Mouse (Mus musculus): Measurements from ENCODE around the gene Dync2li1. TPM values are rescaled to one million over a fixed set of nuclear protein-coding genes. Genes with fewer than 3 reads are reported as not detected.

Gene Dync2li1
- total RNA-seq (2022): 1 to 10 TPM; 2.5 to 4.9 (median 3.2) TPM

DNA sequence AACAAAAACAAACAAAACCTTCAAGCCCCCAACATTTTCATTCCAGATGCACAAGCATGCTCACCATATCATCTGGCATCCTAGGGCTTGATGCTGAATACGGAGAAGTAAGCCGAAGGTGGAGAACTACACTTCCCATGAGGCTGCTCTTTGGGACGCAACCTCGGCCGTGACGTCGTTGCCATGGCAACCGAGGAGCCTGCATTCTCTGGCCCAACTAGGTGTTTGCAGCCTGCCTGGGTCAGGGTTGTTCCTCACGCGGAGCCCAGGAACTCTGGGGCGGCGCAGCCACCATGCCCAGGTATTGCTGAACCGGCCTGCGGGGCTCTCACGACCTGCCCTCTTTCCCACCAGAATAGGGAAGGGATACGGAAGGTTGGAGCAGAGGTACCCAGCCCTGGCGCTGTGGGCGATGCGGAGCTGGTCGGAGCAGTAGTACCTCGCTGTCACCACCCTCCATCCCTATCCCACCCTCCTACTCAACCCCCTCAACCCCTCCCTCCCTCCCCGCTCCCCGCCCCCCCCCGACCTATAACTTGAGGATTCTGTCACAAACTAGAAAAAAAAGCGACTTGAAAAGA is at the start of gene Dync2li1:
Dync2li1 (plus strand) TSS at position 221 of the 581 bp plus-strand sequence.
- peak; percentile 79 for DNase-seq (ENCODE audit: low spot score)

DNA sequence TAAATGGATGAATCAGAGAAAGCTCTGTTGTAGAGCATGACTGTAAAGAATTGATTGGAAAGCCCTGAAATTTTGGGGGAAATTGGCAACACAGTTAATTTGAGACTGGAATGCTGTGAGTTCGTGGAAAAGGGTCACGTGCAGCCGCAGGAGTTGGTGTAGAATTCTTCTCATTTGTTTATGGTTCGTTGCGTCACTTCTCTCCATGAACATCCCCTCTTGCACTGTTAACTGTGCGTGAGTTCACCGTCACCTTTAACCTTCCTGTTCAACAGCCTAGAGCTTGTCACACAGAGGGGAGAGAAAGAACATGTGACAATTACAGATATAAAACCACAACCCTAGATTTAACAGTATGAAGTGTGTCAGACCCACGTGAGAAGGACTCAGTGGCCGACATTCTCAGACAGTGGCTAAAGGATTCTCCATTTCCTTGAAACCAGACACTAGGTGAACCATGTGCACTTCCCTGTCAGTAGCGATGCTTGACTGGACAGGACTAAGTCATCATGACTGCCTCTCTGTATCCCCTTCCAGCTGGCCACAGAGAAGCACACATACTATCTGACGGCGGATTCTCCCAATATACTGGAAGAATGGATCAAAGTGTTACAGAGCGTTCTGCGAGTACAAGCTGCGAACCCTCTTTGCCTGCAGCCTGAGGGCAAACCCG is 49.5 kb upstream of the Dync2li1 start:
- DNase-seq (ENCODE audit: low spot score): no peak

DNA sequence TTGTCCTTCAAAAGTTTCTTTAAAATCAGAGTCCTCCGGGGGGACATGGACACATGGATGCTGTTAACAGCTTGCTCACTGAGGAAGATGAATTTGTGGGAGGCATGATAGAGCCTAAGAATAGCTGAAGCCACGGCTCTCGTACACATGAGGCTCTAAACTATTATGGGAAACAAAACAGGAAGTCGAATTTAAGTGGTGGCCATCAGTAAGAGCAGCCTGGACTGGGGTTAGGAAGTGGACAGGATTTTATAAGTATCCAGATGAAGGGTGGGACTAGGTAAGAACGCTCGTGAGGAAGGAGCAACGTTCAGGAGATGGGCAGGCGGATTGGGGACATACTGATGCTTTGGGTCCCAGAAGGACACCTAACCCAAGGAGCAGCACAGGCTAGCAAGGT is 47.0 kb upstream of the Dync2li1 start:
- peak; percentile 20 for DNase-seq (ENCODE audit: low spot score)

DNA sequence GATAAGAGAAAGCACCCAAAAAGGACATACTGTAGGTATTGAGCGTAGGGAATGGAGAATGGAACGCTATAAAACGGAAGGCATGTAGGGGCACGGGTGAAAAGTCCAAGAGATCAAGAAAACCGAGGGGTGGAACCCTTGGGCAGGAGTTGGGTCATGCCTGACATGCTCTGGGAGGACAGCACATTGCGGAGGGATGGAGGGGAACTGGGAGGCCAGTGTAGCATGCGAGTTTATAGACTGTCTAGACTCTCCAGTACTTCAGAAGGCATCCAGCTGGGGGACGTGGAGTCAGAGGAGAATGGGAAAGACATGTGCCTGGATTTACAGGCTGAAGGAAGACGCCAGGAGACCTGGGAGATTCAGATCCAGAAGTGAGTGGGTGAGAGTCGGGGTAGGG is 46.5 kb upstream of the Dync2li1 start:
- no peak for DNase-seq (ENCODE audit: low spot score)

DNA sequence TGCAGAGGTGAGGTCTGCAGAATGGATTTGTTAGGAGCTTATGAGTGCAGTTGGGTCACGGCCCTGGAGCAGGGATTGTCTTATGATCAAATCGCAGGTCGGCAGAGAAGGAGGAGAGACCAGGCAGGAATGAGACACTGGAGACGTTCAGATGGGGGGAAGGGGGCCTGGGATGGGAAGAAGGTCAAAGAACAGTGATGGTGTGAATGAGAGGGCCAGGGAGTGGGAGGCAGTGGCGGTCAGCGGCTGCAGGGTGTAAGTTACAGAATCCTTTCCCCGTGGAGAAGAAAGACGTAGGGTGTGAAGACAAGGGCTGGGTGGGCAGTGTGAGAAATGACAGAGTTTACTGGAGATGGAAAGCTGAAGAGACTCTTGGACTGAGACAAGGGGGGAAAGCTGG is 45.5 kb upstream of the Dync2li1 start:
- DNase-seq (ENCODE audit: low spot score): no peak

DNA sequence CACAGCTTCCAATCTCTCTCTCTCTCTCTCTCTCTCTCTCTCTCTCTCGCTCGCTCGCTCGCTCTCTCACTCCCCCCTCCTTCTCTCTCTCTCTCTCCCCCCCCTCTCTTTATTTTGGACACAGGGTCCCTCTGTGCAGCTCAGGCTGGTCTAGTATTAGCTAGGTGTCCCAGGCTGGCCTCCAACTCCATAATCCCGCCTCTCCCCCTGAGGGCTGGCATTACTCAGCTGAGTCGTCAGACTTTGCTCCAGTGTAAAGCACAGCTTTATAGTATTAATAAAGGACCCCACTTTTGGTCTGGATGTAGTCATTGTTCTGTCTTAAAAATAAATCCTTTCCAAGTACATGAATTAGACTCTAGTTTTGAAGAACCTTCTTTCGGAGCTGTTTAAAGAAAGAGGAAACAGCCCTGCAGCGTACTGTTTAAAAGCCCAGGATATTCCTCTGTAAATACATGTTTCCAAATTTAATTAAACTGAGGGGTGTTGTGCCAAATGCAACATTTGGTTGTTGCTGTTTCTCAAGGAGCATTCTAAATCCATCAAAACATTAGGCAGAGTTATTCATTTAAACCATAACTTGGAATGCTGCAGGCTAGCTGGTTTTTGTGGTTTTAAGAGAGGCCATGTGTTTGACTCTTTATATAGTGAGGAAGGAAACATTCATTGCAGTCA is 44.4 kb upstream of the Dync2li1 start:
- DNase-seq (ENCODE audit: low spot score): no peak

DNA sequence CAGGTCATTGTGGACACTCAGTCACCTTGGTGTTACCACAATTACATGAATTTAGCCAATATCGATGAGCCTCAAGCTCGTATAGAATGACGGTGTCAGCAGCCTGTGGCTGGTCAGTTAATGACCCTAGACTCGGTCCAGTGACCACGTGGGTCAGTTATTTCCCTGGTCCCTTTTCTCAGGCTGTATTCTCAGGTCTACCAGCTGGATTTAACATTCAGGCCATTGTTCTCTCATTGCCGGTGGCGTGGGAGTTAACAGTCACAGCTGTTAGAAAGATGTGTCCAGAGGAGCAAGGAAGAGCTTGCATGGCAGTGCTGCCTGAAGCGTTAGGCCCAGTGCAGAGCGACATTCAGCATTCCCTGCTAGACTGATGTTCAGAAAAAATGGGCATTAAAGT is 42.2 kb upstream of the Dync2li1 start:
- peak; percentile 50 for DNase-seq (ENCODE audit: low spot score)

DNA sequence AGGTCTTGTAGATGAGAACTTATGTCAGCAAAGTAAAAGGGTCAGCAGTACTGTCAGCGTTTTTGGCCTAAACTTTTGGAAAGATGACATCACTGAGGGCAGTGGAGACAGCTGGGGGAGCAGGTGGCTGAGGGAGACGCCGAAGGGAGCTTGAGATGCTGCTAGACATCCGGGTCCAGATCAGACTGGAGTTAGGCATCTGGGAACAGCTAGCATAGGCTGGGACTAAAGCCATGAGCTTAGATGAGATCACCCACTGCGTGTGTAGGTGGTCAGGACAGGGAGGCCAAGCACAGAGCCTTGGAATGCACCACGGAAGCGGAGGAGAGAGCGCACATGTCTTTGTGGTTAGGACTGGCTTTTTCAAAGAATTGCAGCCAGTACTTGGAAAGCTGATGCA is 41.2 kb upstream of the Dync2li1 start:
- DNase-seq (ENCODE audit: low spot score): peak; percentile 45

DNA sequence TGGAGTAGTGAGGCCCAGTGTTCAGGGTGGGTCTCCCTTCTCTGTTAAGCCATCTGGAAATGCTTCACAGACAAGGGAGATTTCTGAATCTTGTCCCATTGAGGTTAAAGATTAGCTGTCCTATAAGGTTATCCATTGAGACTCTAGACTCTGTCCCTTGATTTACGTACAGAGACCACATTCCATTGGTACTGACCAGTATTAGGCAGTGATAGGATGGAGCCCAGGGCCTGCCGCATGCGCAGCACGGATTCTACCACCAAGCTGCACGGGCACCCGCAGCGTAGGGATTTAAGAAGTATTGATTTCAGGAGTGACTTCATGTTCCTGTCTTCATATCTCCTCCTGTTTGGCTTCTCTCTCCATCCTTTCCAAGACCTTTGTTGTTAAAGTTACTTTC is 36.2 kb upstream of the Dync2li1 start:
- DNase-seq (ENCODE audit: low spot score): no peak

DNA sequence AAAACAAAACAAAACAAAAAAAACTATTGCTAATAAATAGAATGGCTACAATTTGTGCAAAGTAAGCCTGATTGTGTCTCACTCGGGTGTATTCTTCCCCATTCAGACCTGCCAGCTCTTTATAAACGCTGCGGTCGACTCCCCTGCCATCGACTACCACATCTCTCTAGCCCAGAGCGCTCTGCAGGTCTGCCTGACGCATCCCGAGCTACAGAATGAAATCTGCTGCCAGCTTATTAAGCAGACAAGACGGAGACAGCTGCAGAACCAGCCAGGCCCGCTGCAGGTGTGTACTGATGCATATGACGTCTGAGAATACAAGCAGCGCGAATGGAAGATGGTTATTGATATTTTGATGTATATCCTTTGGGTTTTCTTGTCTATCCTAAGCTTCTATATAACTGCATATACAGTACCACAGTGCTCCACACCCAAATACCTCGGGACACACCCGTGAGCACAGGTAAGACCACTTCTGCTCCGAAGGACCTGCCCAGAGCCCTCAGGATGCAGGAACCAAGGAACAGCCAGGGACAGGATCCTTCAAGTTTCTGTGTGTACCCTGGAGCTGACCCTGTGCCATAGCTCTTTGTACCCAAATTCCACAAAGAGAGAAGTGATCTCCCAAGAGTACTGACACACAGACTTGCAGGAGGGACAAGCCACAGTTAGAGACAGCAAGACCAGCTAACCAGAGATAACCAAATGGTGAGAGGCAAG is 34.7 kb upstream of the Dync2li1 start:
- DNase-seq (ENCODE audit: low spot score): no peak

DNA sequence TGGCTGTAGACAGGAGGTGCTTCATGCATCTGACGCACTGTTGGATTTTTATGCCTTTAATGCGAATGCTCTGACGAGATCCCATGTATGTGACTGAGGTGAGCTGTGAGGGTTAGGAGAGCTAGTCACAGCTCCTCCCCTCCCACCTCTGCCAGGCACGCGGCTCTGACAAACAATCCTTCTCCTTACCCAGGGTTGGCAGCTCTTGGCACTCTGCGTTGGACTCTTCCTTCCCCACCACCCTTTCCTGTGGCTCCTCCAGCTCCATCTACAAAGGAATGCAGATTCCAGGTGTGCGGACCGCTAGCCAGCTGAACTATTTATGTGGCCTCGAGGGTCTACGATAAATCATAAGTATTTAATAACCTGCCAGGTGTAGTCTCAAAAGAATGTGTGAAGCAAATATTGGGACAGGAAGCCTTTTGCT is 30.3 kb upstream of the Dync2li1 start:
- DNase-seq (ENCODE audit: low spot score): no peak

DNA sequence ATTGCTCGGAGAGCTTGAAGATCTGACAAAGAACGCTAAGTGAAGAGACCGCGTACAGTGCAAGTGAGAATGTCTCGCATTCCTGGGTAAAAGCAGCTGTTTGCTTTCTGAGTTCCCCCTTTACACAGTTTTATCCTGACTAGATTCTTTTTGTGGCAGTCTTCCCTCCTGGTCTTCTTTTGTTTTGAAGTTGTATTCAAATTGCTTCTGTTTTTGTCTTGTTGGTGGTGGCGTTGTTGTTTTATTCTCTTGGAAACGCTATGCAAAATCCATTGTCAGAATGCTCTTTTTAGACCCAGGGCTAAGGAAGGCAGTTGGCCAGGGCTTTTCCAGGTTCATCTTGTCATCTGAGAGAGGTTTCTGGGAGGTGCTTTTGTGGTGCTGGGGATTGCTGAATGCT is 29.8 kb upstream of the Dync2li1 start:
- DNase-seq (ENCODE audit: low spot score): no peak

DNA sequence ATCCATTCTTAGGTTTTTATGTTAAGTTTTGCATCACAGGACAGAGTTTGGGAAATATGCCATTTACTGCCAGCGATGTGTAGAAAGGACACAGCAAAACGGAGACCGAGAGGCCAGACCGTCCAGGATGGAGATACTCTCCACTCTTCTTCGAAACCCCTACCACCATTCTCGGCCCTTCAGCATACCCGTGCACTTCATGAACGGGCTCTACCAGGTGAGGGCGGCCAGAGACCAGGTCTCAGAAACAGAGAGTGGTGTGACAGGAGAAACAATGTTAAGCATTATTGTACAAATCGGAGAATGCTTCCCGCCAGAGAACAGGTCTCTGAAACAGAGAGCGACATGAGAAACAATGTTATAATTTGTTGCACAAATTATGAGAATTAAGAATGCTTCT is 28.4 kb upstream of the Dync2li1 start:
- no peak for DNase-seq (ENCODE audit: low spot score)

DNA sequence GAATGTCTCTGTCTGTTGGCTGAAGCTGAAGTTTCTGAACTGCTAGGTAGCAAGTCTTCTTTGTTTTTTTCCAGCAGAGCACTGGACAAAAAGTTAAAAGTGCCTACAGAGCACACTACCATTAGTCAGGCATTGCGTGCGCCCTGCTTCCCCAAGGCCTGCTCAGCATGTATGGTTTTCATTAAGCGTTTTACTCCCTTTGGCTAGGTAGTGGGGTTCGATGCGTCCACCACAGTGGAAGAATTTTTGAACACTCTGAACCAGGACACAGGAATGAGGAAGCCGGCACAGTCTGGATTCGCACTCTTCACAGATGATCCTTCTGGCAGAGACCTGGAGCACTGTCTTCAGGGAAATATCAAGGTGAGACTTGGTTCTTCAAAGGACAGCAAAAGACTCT is 27.4 kb upstream of the Dync2li1 start:
- DNase-seq (ENCODE audit: low spot score): no peak

DNA sequence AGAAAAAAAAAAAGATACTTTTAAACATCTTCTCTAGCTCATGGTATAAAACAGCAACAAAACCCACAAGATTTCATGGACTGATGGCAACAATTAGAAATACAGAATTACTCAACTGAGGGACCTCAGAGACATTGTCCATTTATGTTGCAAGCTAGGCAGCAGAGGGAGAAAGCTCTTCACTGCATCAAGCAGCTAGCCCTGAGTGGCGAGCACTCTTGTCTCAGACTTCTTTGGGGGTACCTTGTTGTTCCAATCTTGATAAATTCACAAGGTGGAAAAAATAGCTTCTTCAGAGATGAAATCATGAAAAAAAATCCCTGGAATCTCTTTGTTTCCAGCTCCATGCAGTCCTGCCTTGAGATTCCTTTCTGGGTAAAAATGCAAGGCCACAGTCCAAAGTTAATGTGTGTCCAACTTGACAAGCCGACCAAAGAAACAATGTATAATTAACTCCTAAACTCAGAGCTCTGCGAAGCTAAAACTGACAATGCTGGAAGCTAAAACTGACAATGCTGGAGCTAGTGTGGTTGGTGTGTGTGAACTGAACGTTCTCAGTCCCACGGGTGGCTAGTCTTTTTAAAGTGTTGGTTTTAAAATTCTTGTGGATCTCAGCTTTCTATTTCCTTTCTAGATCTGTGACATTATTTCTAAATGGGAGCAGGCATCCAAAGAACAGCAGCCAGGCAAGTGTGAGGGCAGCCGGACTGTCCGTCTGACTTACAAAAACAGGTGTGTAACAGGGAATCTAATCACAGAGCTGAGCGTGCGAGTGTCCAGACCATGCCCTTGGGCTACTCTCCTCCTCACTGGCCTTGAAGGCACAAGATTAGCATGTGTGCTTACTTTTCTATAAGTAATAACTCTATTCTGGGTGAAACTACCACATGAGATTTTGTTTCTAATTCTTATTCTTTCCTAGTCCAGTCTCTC is 26.0 kb upstream of the Dync2li1 start:
- DNase-seq (ENCODE audit: low spot score): no peak

DNA sequence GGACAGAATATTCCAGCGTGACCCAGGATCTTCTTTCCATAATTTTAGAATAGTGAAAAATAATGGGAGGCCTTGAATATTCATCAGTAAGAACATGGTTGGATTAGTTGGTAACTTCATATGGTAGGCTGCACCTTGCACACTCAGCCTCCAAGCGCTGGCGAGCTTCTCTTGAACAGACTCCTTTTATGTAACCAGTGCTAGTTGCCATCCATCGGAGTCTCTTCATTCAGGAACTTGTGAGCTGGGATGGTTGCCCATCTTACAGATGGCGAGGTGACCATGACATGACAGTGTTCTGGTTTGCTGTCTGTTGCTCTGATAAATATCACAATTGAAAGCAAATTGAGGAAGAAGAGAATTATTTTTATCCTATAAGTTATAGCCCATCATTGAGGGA is 24.5 kb upstream of the Dync2li1 start:
- no peak for DNase-seq (ENCODE audit: low spot score)

DNA sequence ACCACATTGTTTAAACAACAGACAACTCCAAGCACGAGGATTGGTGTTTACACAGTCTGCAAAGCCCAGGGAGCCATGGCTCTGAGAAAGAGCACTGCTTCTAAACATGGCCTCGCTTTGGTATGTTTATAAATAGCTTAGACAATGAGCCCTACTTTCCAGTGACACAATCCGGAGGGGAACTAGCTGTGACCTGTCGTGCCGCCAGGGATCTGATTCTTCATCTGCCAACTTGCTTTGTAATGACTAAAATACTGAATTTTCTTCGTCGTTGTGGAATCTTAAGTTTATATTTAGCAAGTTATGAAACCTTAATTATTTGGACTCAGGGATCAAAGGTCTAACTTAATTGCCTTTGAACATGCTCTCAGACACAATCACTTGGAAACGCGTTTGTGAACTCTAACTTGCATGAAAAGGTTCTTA is 23.1 kb upstream of the Dync2li1 start:
- DNase-seq (ENCODE audit: low spot score): no peak

DNA sequence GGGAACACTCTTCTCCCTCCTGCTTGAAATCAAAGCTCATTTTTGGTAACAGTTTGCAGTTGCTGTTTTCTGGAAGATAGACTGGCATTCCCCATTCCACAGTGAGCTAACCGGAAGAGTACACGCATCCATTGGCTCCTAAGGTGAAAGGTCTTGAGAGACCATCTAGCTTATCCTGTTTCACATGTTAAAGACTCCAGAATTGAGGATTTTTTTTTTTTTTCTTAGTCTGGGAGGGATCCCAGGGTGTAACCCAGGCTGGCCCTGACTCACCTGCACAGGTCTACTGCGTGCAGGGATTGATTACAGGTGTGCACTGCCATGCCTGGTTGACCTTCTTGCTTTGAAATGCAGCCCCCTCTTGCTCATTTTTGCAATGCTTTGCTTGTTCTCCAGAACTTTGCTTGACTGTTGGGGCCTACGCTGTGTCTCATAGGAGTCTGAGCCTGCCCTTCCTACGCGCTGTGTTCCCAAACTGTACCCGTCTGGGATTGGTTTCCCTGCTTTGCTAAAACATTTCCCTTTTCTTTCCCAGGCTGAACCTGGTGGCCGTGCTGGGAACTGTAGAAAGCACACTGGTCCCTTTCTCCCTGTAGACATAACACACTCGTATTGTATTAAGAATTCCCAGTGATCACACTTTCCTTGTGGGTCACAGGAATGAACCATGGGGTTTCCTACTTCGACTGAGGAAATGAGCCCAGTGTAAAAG is 22.4 kb upstream of the Dync2li1 start:
- DNase-seq (ENCODE audit: low spot score): no peak

DNA sequence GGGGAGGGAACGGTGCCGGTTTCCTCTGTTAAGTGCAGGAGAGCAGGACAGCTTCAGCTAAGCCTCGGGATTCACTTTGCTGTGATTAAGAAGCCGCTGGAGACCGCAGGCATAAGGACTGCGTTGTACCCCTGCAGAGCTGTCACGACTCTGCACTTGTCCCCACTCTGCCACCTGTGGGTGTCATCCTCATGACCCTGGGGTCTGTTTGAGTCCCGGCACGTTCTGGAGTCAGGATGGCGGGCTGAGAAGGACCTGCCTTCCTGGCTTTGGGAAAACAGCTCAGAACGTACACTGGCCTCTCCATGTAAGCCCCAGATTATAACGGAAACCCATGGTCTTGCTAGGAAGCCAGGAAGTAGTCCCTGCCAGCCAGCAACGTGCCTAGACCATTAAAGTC is 19.3 kb upstream of the Dync2li1 start:
- no peak for DNase-seq (ENCODE audit: low spot score)

DNA sequence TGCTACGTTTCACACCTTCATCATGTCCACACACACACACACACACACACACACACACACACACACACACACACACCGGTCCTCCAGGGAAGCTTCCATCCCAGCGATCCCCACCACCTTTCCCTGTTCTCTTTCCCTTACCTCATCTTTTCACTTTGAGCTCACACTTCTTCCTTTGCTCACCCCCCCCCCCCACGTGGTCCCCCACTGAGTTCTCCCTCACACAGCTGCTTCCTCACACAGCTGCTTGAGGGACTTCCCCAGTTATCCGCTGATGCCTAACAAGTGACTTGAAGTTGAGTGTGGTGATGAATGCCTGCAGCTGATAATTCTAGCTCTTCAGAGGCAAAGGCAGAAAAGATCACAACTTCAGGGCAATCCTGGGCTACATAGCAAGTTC is 18.7 kb upstream of the Dync2li1 start:
- DNase-seq (ENCODE audit: low spot score): no peak

DNA sequence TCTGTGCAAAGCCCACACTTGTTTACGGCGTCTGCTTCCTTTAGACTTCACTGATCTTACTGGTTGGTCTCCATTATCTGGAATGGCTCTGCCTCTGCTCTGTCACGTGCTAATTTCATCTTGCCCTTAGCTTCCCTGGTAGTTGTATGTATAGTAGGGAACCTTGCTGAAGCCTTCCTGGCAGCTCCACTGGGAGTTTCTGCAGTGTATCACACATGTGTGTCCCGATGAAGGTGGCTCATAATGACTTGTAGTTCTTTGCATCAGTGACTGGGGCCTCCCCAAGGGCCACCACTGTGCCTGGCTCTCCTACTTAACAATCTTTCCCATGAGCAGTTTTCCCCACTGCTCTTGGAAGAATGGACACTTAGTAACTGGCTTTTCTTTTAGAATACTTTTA is 17.7 kb upstream of the Dync2li1 start:
- DNase-seq (ENCODE audit: low spot score): no peak

All from heart, adult 8-10 months (tissue).